Mouse (Mus musculus) c-Kit-positive CD71-negative TER-119-negative erythroid progenitor cells, embryonic 14.5 days (primary cell): ENCODE data around the gene Cpvl.

ENCODE experiments used
- DNase-seq: peaks from one replicate; pipeline ENCODE4 v3.0.0-alpha.2; 2013; ENCODE audit warnings: low read depth

Gene Cpvl

DNA sequence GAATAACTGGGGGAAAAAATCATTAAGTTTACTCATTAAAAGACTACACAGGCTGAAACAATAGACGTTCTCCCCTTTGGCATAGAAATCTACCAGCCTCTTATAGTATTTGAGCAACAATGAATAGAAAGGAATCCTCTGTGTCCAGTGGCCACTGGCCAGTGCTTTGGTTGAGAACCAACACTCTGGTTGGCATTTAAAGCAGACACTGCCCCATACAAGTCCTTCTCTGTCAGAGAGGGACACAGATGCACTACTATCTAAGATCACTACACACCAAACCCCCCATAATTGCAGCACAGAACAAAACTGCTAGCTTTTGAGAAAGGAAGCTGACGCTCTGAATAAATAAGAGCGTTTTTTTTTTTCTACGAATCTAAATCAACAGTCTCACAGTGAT lies 93.5 kb downstream of the Cpvl start:
- no peak for DNase-seq

DNA sequence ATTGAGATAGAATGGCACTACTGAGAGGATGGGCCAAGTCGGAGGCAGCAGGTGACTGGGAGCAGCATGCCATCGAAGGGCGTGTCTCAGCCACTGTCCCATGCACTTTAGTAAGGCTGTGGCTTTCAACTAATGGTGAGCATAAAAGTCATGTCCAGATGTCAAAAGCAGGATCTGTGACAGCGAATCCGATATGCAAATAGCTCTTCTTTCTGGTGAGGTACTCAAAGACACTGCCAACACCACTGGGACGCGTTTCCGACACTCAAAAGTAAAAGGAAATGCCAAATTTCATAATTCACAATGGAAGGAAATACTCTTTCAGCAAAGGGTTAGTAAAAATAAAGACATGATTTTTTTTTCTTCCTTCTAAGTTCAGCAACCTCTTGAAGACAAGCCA lies 94.0 kb downstream of the Cpvl start:
- DNase-seq = no peak

DNA sequence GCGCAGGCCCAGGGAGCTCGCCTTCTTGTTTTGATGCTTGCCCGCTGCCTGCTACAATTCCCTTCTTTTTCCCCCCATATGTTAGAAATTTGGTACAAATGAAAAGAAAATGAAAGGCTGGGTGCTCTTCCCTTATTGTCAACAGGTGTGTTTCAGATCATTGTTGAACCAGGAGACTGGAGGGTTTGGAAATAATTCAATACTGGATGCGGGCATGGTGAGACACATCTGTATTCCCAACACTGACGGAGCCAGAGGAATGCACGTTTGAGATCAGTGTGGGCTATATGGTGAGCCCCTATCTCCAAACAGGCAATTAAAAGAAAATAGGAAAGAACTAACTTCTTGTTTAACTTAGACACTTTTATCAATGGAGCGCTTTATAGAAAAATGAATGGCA lies 95.1 kb downstream of the Cpvl start:
- no peak for DNase-seq

DNA sequence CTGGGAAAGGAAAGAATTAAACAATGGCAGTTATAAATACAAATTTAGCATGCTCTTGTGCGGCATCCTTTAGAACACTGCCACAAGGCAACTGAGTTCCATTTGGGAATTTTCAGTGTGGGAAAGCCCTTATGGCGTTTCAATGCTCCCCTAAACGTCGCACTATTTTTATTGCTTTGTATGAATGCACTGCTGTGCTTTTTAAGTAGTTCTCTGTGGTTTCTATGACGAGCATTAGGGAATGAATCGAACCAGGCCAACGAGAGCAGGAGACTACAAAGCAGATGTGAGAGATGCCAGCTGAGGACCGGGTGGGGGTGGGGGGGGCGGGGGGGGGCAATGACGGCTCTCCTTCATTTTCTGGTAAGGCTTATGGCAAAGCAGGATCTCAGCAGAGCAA lies 96.8 kb downstream of the Cpvl start:
- DNase-seq = no peak

DNA sequence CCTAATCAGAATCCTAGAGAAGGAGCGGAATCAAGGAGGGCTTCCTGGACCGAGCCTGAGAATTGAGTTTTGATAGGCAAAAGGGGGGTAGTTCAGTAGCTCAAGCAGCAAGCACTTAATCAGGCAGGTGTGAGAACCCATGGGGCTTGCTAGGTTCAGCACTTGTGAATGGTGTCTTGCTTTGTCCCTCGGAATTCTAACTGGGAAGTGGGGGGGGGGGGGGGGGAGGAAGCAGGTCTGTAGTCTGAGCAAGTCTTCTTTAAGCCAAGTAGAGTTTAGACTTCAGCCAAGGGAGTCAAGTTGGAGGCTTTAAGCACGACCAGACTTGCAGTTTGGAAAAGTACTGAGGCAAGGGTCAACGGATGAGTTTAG lies 97.2 kb downstream of the Cpvl start:
- DNase-seq = no peak

DNA sequence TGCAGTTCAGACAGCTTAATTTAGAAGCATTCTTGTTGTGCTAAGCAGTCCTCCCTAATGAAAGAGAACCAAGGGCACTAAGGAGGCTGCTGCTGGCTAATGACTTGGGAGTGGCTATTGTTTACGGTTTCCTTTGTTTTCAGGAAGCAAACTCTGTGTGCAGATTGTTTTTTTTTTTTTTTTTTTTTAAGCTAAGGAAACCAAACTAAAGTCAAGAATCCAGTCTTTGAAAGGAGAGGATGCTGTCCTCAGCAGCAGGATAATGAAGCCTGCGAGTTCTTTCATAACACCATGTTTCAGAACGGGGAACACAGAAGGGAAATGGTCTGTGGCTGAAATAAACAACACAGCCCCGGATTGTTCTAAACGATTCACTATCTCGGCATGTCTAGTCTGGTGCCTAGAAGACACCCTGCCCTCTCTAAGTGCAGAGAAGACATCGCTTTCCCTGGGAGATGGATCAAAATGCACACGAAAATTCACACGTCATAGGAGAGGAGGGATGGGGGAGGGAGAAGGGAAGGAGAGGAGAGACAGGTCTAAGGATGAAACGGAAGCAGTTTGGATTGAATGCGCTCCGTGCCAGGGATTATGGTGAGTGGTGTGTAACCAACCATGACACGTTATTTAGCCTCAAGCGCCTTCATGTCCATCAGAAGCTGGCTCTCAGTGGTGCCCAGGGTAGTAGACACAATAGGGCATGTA lies 97.8 kb downstream of the Cpvl start:
- no peak for DNase-seq

DNA sequence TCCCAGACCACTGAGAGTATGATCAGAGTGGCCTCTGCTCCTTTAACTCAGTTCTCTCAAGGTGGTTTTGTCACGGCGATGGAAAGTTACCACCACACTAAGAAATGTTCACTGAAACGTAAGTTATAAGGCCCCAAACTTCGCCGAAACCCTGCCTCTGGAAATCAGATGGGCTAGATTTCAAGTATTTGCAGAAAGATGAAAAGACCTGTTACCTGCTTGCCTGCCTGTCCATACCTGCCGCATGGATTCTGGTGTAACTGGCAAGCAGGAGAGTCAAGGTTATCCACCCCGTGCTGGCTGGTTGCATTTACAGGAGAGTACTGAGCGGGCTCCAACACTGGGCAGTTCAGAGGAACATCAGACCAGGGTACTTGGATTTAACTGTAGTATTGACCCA lies 98.9 kb downstream of the Cpvl start:
- no peak for DNase-seq

DNA sequence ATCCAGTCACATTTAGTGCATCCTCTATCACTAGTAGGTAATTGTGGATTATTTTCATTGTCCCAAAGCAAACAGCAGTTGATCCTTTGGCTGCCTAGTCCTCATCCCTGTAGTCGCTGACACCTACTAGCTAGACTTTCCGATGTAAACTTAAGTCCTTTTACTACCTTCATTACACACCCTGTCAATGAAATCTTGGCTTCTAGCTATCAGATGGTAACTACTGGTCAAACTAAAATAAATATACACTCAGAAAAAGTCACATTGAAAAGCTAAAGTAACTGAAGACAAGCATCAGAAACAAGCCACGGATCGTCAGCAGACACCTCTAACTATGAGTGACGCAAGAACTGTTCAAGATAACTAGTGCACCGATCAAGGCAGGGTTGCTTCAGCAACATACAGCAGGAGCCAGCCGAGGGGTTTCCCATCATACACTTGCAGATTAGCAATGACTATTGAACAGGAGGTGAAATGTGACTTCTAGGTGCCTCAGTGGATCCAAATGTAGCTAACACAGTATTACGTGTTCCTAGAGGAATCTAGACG lies 103.5 kb downstream of the Cpvl start:
- DNase-seq = no peak

DNA sequence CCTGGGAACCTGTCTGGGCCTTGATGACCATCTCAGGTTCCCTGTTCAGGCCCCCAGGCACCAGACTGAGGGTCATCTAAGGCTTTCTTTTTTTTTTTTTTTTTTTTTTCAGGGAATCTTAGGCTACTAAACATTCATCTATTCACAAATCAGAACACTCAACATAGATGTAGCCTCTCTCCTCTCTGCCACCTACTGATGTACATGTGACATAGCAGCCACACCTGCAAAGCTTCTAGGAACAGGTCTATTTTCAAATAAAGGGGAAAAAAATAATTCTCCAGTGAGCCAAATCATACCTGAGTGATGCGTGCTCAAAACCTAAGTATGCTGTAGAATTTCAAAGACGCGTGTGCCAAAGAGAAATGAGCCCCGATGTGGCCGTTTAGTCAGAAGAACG lies 106.6 kb downstream of the Cpvl start:
- no peak for DNase-seq

DNA sequence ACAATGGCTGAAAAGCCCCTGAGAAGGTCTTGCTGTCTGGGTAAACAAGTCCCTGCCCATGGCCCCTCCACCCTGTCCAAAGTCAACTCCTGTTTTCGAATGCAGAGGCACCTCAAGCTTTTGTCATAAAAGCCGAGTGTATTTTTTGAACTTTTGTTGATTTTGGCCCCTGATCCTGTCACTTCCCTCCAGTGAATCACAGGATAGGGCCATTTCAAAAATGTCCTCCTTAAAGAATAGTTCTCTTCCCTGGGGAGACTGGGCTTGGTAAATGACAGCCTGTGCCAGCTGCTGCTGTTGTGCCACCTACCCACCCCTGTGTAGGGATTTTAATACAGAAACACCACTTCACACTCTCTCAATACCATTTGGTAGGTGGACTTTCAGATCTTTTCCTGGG lies 115.5 kb downstream of the Cpvl start:
- no peak for DNase-seq

DNA sequence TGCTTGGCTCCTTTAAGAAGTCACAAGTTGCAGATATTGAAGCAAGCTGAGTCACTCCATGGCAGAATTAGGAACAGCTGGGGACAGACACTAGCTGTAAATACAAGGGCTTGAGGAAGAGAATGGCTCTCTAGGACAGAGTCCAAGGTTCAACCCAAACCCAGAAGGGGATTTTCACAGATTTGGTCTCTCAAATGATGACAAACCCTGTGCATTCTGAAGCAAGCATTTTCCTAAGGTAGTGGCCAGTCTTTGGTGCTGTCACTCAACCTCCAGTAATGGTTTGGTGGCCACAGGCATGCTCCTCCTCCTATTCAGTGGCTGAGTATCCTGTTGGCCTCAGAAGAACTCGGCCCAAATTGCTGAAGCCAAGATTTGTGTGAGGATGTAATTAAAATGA lies 119.4 kb downstream of the Cpvl start:
- no peak for DNase-seq

DNA sequence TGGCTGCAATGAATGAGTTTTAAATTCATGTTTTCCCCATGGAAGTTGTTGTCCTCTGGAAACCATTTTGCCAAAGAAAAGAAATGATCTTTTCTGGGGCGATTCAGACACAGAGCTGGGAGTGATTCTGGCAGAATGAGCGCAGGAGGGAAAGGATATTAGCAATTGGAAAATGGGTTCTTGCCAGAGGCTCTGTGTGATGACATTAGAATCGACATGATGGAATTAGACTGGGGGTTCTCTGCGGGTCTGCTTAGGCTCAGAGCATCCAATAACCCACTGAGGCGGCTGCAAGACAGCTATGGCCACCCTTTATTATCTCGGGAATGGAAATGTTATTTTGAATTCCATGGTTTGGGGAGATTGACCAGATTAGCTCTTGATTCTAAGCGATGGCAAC lies 120.6 kb downstream of the Cpvl start:
- no peak for DNase-seq

DNA sequence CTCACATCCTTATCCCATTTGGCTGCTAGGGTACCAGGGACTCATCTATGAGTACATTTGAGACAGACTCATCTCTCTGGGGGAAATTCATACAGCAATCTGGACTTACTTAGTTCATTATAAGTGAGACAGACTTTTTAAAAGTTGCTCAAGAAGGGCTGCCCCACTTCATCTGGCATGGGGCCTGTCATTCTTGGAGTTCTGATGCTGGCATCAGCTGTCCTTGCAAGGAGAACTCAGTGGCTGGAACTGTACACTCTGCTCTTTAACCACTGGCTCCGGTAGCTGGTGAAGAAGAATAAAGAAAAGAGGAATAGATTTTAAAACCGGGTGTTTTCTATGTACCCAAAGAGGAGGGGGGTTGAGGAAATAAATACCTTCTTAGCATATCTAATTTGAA lies 121.7 kb downstream of the Cpvl start:
- no peak for DNase-seq

DNA sequence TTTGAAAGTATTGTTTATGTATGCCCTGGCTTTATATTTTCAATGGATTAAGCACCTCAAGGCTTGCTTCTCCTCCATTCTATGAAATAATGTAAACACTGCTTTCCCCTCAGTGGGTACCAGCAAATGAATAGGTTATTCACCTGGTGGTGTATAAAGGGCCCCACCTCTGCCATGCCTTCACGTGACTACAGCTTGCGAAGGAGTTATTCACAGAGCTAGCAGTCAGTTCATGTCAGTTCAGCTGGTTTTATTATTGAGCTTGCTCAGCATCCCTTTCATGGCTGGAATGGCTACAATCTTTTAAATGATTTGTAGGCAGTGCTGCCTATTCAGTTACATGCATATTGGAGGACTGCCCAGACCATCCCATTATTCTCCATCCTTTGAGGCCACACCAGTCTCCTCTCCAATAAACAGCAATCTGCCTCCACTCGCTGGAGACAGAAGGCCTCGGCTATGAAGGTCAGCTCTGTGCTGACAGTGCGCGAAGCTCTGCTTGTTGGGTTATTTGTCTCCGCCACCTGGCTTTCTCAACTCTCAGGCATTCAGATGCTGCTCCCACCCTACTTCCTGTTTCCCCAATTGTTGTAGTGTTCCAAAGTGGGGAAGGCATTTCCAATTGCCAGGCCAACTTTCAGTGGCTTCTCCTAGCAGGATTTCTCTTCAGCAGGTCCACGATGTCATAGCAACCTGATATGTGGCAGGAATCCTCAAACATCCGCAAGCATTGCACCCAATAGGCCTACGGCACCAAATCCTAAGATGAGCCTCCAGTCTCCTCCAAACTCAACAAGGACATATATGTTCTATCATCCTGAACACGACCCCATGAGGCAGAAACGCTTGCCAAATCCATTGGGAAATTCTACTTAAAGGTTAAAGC lies 123.3 kb downstream of the Cpvl start:
- DNase-seq = no peak

DNA sequence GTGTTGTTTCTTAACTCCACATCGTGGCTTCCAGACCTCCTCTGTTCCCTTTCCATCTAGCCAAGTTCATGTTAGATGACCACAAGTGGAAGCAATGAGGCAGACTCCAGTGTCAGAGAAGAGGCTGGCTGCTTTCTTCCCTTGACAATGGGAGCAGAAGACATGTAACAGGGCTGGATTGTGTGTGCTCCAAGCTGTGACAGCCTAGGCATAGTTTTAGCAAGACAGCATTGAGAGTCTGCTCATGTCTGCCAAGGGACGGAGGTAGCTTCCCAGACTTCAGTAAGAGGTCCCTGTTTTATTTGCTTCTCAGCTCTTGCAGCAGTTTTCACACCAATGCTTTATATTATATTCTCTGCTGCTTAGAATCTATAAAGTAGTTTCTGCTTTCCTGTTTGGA lies 124.2 kb downstream of the Cpvl start:
- no peak for DNase-seq

DNA sequence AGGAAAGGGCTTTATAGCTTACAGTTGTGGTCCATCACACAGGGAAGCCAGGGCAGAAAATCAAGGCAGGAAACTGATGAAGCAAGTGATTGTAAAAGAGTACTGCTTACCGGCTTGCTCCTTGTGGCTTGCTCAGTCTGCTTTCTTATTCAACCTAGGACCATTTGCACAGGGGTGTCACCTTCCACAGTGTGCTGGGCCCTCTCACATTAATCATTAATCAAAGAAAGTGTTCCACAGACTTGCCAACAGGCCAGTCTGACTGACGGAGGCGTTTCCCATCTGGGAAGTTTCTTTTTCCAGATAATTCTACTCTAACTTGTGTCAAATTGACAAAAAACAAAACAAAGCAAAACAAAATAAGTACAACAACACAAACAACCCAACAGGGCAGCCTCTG lies 124.9 kb downstream of the Cpvl start:
- DNase-seq = no peak

DNA sequence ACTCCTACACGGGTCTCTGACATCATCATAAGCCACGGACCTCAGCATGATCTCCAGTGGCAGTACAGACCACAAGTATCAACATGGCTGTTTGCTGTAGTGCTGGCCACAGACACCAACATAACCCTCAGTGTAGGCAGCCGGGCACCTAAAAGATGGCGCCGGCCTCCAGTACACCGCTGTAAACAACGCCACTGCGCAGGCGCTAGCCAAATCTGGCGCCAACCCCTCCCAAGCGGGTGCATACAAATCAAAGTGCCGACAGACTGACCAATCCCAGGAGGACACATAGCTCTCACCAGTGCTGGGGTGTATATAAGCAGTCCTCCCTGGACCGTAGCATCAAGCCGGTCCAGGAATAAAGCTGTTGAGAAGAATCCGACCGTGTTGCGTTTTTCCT lies 133.8 kb downstream of the Cpvl start:
- DNase-seq = no peak

DNA sequence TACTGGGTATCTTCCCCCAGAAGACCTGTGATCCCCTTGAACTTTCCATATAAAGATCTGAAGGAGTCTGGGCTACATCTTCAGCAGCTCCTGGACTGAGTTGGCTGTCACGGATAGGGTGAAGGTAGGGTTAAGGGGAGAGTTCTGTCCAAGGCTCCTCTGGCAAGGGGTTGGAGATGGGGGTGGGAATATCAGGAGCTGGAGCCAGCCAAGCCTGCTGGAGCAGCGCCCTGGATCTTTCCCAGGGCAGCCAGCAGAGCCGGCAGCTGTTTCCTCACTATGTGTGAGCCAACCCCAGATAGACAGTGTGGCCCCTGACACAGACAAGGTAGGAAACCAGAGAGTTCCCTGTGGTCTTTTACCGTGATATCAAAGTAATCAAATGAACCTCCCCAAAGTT lies 153.3 kb downstream of the Cpvl start:
- no peak for DNase-seq
